Mouse (Mus musculus) cerebellum, adult (tissue): ENCODE measurements around the gene Chchd5.

ENCODE experiments used
- ATAC-seq: cut with Nextera tagmentation; 2 replicates; pipeline ENCODE4 v1.9.2; 2017; ENCODE audit warnings: mild to moderate bottlenecking, moderate library complexity, mixed read lengths; ENCODE audit not compliant: insufficient number of reproducible peaks, low FRiP score, low TSS enrichment

Chchd5 gene

DNA sequence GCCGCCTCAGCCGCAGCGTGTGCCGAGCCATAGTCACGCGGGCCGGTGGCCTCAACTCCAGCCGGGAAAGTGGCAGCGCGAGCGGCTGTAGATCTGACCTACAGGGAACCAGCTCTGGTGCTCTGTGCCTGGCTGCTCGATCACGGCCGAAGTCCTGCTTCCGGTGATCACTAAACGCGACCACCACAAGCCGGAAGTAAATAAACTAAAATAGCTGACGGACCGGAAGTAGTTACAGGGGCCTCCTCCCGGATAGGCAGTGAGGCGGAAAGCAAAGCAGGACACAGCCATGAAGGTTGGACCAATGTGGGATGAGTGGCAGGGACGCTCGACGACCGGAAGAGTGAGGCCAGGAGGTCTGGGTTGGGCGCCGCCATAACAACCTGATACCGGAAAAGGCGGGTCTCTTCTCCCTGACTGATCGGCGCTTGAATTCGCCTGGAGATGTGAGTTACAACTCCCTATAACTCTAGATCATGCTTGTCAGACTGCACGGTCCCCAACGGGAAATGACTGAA lies at the start of gene Chchd5:
Gene Chchd5, plus strand, starts transcription at position 289 of the 518 bp plus-strand sequence.
- peak; percentile 99 for ATAC-seq

DNA sequence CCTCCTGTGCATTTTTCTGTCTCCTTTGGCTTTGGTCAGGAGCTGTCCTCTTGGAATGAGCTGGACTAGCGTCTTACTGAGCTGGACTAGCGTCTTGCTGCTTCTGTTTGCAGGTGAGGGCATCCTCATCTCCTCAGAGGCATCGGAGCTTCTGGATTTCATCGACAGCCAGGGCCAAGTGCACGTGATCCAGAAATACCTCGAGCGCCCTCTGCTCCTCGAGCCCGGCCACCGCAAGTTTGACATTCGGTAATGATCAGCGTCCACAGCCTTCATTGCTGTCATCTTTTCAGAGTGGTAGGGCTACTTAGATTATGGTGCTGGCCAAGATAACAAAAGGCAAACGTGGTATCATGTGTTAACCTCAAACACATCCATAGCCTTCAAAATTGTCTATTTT lies 48.4 kb upstream of the Chchd5 start:
- ATAC-seq = no peak

DNA sequence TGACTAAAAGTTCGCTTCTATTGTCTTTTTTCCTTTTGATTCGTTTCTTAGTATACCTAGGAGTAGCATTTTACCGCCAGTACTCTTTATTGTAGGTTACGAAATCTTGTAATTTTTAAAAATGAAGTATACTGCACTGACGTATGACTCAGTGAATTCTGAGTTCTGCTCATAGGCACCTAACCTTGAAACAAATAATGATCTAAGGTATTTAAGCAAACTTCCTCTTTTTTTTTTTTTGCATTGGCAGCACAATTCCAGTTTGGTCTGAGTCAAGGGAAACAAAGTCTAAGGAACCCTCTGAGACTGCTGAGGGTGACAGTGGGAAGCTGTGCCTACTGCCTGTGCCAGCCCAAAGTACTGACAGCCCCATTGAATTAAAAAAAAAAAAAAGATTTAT lies 46.0 kb upstream of the Chchd5 start:
- ATAC-seq = no peak

DNA sequence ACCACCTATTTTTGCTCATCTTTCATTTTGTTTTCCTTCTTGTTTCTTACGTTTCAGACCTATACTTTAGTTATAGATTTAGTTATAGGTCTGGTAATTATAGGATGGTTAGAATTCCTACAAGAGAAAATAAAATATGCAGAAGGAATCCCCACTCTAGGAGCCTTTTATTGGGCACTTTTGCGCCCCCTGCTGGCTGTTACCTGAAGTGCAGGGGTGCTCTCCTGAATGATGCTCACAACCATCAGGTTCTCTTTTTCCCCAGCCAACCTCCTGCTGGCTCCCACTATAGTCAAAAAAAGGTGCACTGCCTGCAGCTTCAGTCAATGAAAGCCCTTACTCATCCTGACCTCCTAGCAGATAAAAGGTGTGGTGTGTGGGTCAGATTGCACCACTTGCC lies 44.5 kb upstream of the Chchd5 start:
- no peak for ATAC-seq

- no peak for ATAC-seq
These were observed 42.0 kb upstream of the Chchd5 start for GRCm38 (mm10) chr2:129087520-129087919.

- ATAC-seq = no peak
These were observed 39.1 kb upstream of the Chchd5 start for GRCm38 (mm10) chr2:129090370-129090769.

GRCm38 (mm10) chr2:129092810-129093209 lies 36.7 kb upstream of the Chchd5 start:
- ATAC-seq = no peak

- no peak for ATAC-seq
These were observed 35.4 kb upstream of the Chchd5 start for GRCm38 (mm10) chr2:129093926-129094724.

DNA sequence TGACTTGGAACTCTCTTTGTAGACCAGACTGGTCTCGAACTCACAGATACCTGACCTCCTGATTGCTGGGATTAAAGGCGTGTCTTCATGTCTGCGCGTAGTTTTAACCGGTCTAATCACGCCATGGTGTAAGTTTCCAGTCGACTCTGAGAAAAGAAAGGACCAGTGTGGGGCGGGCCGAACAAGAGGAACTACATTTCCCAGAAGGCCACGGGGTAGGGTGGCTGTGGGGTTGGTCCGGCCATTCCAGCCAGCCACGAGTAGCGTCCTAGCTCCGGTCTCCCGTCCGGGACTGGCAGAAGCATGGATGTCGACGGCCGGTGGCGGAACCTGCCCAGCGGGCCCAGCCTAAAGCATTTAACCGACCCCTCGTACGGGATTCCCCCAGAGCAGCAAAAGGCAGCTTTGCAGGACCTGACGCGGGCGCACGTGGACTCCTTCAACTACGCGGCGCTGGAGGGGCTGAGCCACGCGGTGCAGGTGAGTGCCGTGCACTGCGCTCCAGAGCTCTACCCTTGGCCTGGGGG lies 28.7 kb upstream of the Chchd5 start, which contains the start of gene Polr1b:
Gene Polr1b, plus strand, starts transcription at position 212 of the 527 bp plus-strand sequence.
- peak; percentile 97 for ATAC-seq

DNA sequence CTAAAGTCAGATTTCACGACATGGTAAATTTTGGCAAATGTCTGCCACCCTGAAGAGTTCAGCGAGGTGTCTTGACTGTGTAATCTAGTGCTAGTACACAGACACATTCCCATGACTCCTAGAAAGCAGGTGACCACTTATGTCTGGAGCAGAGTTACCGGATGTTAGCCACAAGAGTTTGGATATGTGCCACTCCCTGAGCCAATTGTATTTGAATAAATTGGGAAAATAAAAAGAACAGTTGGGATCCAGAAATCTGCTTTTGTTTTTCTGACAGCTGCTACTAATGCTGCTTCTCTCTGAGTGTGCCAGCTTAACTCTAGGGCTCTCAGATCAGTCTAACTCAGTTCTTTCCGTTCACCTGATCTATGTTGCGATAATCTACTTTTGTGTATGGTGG lies 16.6 kb upstream of the Chchd5 start:
- no peak for ATAC-seq

GRCm38 (mm10) chr2:129115706-129116367 lies 13.7 kb upstream of the Chchd5 start:
- no peak for ATAC-seq

DNA sequence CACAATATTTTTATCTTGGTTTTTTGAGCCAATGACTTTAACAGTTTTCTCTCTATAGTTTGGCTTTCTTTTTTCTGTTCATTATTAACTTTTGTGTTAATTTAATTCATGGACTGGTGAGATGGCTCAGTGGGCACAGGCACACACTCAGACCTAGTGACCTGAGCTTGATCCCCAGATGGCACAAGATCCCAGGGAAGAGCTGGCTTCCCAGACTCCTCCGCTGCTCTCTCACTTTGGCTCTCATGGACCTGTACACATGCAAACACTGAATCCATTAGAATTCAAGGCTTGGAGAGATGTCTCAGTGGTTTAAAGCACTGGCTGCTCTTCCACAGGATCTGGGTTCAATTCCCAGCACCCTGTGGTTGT lies 13.1 kb upstream of the Chchd5 start:
- no peak for ATAC-seq

GRCm38 (mm10) chr2:129118061-129118460 lies 11.4 kb upstream of the Chchd5 start:
- ATAC-seq = no peak

DNA sequence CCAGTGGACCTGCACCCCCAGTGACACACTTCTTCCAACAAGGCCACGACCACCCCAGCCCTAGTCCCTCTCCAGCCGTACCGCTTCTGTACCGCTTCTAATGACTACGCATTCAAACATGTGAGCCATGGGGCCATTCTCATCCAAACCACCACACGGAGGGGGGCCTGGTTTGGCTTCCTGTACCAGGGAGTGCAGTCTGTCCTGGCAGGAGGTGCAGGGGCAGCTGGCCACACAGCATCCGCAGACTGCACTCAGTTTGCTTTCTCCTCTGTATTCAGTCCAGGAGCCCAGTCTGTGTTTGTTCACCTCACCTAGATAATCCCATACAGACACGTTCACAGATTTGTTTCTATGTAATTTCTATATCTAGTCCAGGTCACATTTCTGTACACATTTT lies 7.5 kb upstream of the Chchd5 start:
- no peak for ATAC-seq

DNA sequence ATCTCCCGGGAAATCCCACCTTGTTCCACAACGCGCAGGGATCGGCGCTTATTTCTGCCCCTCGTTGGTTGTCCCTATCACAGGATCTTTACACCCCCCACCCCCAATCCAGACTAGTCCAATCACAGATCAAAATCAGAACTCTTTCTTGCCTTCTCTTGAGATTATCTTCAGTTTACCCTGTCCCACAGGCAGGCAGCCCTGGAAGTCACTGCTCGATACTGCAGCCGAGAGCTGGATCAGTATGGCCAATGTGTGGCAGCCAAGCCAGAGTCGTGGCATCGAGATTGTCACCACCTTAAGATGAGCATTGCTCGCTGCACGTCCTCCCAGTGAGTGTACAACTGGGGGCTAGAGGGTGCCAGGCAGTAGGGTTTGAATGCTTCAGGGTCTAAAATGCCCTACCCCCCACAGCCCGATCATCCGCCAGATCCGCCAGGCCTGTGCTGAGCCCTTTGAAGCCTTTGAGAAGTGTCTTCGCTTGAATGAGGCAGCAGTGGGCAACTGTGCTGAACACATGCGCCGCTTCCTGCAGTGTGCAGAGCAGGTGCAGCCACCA lies 566 bp downstream of the Chchd5 start:
- ATAC-seq = peak; percentile 4; the same call in 1 of the 2 replicates

- ATAC-seq = no peak
These were observed 1.3 kb downstream of the Chchd5 start for GRCm38 (mm10) chr2:129130776-129131175.

- ATAC-seq = no peak
These were observed 2.7 kb downstream of the Chchd5 start for GRCm38 (mm10) chr2:129132231-129132630.

DNA sequence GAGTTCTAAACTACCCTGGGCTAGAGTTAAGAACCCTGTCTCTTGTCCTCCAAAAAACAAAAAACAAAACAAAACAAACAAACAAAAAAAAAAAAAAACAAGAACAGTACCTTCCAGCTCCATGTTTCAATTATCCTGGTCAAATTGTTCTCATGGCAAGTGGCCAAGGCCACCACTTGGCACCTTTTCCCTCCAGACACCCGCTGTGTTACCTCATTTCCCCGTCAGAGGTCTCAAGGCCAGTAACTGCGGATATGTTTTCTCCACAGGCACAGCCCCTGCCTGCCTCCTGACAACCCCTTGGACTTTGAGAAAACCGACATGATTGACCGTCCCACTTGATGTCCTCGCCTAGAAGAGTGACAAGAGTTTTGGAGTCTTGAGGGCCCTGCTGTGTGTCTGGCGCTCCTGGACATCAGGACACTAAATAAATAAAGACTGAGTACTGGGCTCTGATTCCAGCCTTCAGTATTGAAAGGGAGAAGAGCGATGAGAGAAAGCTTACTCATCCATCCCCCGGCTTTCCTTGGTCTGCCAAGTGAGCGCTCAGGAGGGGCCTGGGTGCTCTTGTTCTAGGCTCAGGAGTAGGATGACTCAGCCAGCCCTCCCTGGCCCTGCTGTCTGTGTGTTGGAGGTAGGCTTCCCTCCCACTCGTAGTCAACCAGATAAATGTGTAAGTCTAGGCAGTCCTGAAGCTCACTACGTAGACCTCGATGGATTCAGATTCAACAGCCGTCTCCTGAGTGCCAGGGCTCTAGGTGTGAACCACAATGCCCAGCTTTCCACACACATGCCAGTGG lies 3.7 kb downstream of the Chchd5 start:
- no peak for ATAC-seq

DNA sequence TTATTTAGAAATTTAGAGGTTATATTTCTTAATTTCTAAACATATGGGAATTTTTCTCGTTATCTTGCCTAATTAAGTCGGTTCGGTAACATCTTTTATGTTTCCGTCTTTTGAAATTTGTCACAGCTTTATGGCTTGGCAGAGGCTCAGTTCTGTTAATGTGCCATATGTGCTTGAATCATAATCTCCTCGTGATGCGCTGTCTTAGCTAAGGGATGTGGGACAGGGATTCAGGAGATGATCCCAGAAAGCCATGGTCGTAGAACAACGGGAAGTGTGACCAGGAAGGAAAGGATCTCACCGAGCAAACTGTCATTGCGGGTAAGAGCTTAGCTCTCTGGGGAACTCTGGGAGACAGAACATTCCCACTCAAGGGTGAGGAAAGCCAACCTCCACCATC lies 10.4 kb downstream of the Chchd5 start:
- peak; percentile 31; the same call in 1 of the 2 replicates for ATAC-seq

GRCm38 (mm10) chr2:129148836-129149235 lies 19.3 kb downstream of the Chchd5 start:
- no peak for ATAC-seq
